Mouse (Mus musculus): ENCODE data around the gene Cym. TPM values are rescaled to one million over a fixed set of nuclear protein-coding genes. Genes with fewer than 3 reads are reported as not detected.

Cym gene
- not detected for total RNA-seq (2018; cell fraction: chromatin; rRNA removed)
- total RNA-seq (2018; cell fraction: cytosol; rRNA removed), result not detected
- total RNA-seq (2018; cell fraction: nucleus; rRNA removed), result not detected
- not detected in 3 replicates for polyA plus RNA-seq (2018)

DNA sequence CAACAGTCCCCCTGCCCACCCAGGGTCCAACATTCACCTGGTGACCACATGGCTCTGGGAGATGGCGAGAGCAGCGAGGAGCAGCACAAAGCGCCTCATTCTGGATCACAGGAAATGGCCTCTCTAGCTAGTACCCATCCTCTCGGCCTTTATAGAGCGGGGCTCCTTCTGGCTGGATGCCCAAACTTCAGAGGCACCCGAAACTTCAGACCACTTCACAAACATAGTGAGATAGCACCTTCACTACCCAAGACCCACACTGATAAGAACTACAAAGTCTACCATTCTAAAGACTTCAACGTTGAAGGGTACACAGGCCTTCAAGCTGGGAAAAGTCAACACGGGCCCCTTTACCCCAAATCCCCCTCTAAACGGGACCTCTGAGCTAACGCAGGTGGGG, at the start of gene Cym:
Gene Cym (minus strand): TSS at position 125 of the 400 bp plus-strand sequence.
- H3K4me3 ChIP-seq (ENCODE audit: inconsistent target), result no peak within 1 kb of the TSS
- no peaks in the 10 kb centered on the region for H3K79me2 ChIP-seq (ENCODE audit: inconsistent target)
- H3K27ac ChIP-seq, result no peak within 1 kb of the TSS
- H3K36me3 ChIP-seq (ENCODE audit: inconsistent target), result no peaks in the 10 kb centered on the region
- WGBS (ENCODE audit: missing documents), result 86% methylated on average over 10 of the region's 10 CpGs

- no peak overlapping the region for H3K4me3 ChIP-seq (ENCODE audit: inconsistent target)
- no peaks in the 10 kb centered on the region for H3K79me2 ChIP-seq (ENCODE audit: inconsistent target)
- no peak overlapping the region for H3K27ac ChIP-seq
- no peaks in the 10 kb centered on the region for H3K36me3 ChIP-seq (ENCODE audit: inconsistent target)
- WGBS (ENCODE audit: missing documents), result 92% methylated on average over 2 of the region's 2 CpGs
Measured at GRCm38 (mm10) chr3:107266814-107267345, 45.3 kb upstream of the Cym start.

DNA sequence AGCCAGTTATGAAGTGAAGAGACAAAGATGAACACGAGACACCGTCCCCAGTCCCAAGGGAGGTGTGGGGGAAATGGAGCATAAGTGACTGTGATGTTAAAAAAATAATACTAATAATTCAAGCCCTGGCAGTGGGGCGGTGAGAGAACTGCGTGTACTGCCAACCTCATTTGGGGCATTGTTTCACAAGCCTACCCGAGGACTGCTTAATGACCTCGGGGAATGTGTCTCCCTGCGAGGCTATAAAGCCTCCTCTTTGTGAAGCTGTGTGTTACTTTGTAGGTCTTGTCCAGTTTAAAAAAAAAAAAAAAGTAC, 40.3 kb upstream of the Cym start:
- 77% methylated on average over 7 of the region's 7 CpGs for WGBS (ENCODE audit: missing documents)
- no peak overlapping the region for H3K4me3 ChIP-seq (ENCODE audit: inconsistent target)
- H3K79me2 ChIP-seq (ENCODE audit: inconsistent target), result no peaks in the 10 kb centered on the region
- no peaks in the 10 kb centered on the region for H3K36me3 ChIP-seq (ENCODE audit: inconsistent target)
- H3K27ac ChIP-seq, result no peak overlapping the region

- Histone ChIP-seq H3K27ac (no peak overlapping the region), H3K36me3 (ENCODE audit: inconsistent target) (no peaks in the 10 kb centered on the region)
- WGBS (ENCODE audit: missing documents), result 71% methylated on average over 8 of the region's 8 CpGs
Measured at GRCm38 (mm10) chr3:107260956-107261850, 39.7 kb upstream of the Cym start.

DNA sequence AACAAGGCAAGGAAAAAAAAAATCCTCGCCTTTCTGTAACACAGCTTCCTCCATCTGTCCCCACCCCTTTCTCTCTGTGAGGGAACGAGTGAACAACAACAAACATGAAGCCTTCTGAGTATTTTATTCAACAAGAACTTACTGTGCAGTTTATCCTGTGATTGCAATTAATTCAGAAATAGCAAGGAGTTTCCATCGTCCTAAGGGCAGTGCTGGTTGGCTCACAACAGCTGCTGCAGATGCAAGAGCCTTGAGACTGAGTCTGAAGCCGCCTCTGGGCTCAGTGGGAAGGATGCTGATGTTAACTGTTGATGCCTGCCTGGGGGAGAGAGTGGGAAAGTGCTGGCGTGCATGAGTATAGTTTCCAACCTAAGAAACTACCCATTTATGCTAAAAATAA, 36.4 kb upstream of the Cym start:
- Histone ChIP-seq H3K27ac (no peak overlapping the region), H3K4me3 (ENCODE audit: inconsistent target) (no peak overlapping the region), H3K36me3 (ENCODE audit: inconsistent target) (no peaks in the 10 kb centered on the region), H3K79me2 (ENCODE audit: inconsistent target) (no peaks in the 10 kb centered on the region)
- 62% methylated on average over 5 of the region's 5 CpGs for WGBS (ENCODE audit: missing documents)

More at GRCm38 (mm10) chr3:107260956-107261850, 39.7 kb upstream of the Cym start:
- no peaks in the 10 kb centered on the region for H3K79me2 ChIP-seq (ENCODE audit: inconsistent target)
- no peak overlapping the region for H3K4me3 ChIP-seq (ENCODE audit: inconsistent target)

DNA sequence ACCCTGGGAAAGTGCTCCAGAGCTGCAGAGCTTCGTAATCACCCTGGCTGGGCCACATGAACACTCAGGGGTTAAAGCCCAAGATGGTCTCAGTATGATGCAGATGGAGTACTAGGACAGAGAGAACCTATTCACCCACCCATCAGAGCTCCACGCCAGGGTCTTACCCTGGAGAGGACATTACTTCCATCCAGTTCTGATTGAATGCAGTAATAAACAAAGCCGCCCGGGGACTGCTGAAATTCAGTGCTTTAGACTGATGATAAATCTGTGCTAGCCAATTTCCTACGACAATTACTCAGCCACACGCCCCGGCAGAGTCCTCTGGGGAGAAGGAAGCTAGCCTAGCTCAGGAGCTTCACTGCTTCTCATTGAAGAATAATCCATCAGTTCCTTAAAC, 35.2 kb upstream of the Cym start:
- Histone ChIP-seq H3K36me3 (ENCODE audit: inconsistent target) (no peaks in the 10 kb centered on the region), H3K4me3 (ENCODE audit: inconsistent target) (no peak overlapping the region), H3K79me2 (ENCODE audit: inconsistent target) (no peaks in the 10 kb centered on the region), H3K27ac (no peak overlapping the region)
- 83% methylated on average over 7 of the region's 7 CpGs for WGBS (ENCODE audit: missing documents)

DNA sequence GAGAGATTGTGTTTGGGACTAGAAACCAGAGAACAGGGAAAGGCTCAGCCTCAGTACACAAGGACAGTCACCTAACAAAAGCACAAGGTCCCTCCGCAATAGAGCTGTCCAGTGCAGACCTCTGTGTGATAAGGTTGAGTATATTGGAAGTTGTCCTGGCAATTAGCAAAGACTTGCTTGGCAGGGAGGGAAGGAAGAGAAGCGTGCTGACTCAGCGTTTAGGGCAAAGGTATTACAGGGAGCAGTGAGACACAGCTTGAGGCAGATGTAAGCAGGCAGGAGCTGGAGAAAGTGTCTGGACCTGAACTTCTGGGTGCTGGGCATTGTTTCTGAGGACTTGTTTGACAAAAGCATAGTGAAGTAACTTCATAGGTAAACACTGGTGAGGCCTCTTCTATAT, 34.5 kb upstream of the Cym start:
- Histone ChIP-seq H3K36me3 (ENCODE audit: inconsistent target) (no peaks in the 10 kb centered on the region), H3K4me3 (ENCODE audit: inconsistent target) (no peak overlapping the region), H3K79me2 (ENCODE audit: inconsistent target) (no peaks in the 10 kb centered on the region), H3K27ac (no peak overlapping the region)
- 89% methylated on average over 3 of the region's 3 CpGs for WGBS (ENCODE audit: missing documents)

DNA sequence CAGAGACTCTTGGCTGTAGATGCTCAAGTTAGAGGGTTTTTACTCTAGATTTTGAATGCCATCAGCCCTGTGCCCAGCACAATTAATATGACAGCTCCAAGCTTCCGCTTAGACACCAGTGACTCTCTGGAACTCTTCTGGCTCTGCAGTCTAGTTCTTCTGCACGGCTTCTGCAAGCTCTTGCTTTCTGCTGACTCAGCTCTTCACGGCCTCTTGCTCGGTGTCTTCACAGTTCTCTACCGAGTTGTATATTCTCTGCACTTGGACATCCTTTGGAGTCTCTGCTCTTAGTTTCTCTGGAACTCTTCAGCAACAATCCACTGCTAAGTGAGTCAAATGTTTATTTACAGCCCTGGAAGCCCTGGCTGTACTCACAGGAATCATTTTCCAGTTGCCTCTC, 32.4 kb upstream of the Cym start:
- no peaks in the 10 kb centered on the region for H3K79me2 ChIP-seq (ENCODE audit: inconsistent target)
- WGBS (ENCODE audit: missing documents), result 90% methylated on average over 4 of the region's 5 CpGs
- H3K27ac ChIP-seq, result no peak overlapping the region
- H3K36me3 ChIP-seq (ENCODE audit: inconsistent target), result no peaks in the 10 kb centered on the region
- H3K4me3 ChIP-seq (ENCODE audit: inconsistent target), result no peak overlapping the region

GRCm38 (mm10) chr3:107252035-107252434, 30.5 kb upstream of the Cym start:
- Histone ChIP-seq H3K4me3 (ENCODE audit: inconsistent target) (no peak overlapping the region), H3K79me2 (ENCODE audit: inconsistent target) (no peaks in the 10 kb centered on the region), H3K27ac (no peak overlapping the region), H3K36me3 (ENCODE audit: inconsistent target) (no peaks in the 10 kb centered on the region)
- WGBS (ENCODE audit: missing documents), result 0% methylated on average over 4 of the region's 4 CpGs

DNA sequence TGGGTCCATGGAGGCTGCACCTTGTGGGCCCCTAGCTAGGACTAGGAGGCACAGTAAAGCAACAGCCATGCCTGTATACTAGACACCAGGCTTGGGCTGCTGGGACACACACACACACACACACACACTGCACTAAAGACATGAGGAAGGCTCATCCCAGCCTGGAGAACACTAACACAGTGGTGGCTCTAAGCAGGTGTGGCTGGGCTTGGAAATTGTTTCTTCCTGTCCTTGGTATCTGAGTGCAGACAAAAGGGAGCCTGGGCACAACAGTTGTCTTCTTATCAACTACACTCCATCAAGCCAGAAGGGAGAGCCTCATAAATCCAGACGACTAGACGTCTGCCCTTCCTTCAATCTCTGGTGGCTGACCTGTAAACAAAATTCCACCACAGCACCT, 28.8 kb upstream of the Cym start:
- no peak overlapping the region for H3K27ac ChIP-seq
- H3K4me3 ChIP-seq (ENCODE audit: inconsistent target), result no peak overlapping the region
- H3K79me2 ChIP-seq (ENCODE audit: inconsistent target), result no peaks in the 10 kb centered on the region
- 48% methylated on average over 2 of the region's 2 CpGs for WGBS (ENCODE audit: missing documents)
- no peaks in the 10 kb centered on the region for H3K36me3 ChIP-seq (ENCODE audit: inconsistent target)

DNA sequence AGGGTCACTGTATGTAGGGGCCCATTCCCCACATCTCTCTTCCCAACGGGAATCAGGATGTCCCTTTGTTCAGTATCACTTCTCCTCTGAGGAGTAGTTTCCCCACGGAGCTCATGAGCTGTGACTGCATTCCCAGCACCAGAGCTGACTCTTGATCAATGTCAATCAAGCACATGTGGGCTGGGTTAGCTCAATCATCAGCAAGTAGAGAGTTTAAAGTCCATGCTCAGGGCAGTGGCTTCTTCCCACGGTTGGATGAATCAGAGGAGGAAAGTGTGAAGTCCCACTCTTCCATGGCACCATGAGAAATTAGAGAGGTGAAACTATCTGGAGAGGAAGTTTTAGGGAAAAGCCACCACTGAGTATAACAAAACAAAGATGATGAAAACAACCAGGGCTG, 27.5 kb upstream of the Cym start:
- Histone ChIP-seq H3K79me2 (ENCODE audit: inconsistent target) (no peaks in the 10 kb centered on the region), H3K4me3 (ENCODE audit: inconsistent target) (no peak overlapping the region), H3K36me3 (ENCODE audit: inconsistent target) (no peaks in the 10 kb centered on the region), H3K27ac (no peak overlapping the region)
- 62% methylated on average over 3 of the region's 3 CpGs for WGBS (ENCODE audit: missing documents)

GRCm38 (mm10) chr3:107246876-107247275, 25.3 kb upstream of the Cym start:
- Histone ChIP-seq H3K27ac (no peak overlapping the region), H3K79me2 (ENCODE audit: inconsistent target) (no peaks in the 10 kb centered on the region), H3K4me3 (ENCODE audit: inconsistent target) (no peak overlapping the region), H3K36me3 (ENCODE audit: inconsistent target) (no peaks in the 10 kb centered on the region)
- 79% methylated on average over 6 of the region's 6 CpGs for WGBS (ENCODE audit: missing documents)

DNA sequence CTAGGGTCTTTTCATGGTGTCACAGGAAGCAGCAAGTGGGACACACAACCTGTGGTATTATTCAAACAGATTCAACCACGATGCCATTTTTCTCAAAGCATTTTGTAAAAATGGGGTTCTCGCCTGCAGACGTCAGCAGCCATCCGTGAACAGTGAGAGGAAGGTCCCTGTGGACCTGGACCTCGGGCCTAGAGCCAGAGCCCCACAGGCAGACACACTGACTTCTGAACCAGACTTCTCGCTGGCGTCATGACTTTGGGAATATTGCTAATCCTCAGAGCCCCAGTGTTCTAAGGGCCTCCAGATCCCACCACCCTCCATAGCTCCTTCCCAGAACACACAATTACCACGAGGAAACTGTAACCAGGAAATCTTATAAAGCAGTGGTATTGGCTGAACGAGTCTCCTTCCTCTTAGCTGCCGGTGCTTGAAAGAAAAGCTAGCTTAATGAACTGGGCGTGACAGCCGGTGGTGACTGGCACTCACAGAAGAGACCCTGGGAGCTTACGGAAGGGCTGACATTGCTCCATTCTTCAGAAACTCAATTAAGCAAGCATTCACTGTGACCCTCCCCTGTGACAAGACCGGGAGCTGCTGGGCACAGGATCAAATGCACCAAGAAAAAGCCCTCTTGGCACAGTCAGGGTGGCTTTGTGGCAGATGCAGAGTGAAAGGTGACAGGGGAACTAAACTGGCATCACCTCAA, 20.0 kb upstream of the Cym start:
- no peaks in the 10 kb centered on the region for H3K36me3 ChIP-seq (ENCODE audit: inconsistent target)
- H3K4me3 ChIP-seq (ENCODE audit: inconsistent target), result no peak overlapping the region
- WGBS (ENCODE audit: missing documents), result 41% methylated on average over 14 of the region's 14 CpGs
- no peak overlapping the region for H3K27ac ChIP-seq
- H3K79me2 ChIP-seq (ENCODE audit: inconsistent target), result no peaks in the 10 kb centered on the region

DNA sequence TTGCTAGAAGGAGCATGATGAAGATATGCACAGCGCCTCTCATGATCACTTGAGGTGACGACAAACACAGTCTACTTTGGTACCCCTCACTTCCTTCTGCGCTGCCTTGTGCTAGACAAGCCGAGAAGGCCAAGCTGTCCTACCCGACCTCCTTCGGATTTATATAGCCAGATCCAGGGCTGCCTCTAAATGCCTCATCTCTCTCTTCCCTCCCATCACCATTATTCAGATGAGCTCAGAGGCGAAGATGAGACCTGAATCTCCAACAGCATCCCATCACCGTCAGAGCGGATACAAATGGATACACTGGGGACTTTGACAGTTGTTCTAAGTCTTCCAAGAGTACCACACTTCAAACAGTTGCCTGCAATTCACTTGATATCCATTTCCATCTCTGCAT, 18.1 kb upstream of the Cym start, which contains the start of gene Prok1:
Gene Prok1 (minus strand): TSS at position 101 of the 400 bp plus-strand sequence.
- no peaks in the 10 kb centered on the region for H3K79me2 ChIP-seq (ENCODE audit: inconsistent target)
- no peaks in the 10 kb centered on the region for H3K36me3 ChIP-seq (ENCODE audit: inconsistent target)
- H3K4me3 ChIP-seq (ENCODE audit: inconsistent target), result no peak within 1 kb of the TSS
- H3K27ac ChIP-seq, result no peak within 1 kb of the TSS
- 96% methylated on average over 8 of the region's 9 CpGs for WGBS (ENCODE audit: missing documents)

- H3K27ac ChIP-seq, result no peak overlapping the region
- H3K79me2 ChIP-seq (ENCODE audit: inconsistent target), result no peaks in the 10 kb centered on the region
- H3K36me3 ChIP-seq (ENCODE audit: inconsistent target), result no peaks in the 10 kb centered on the region
- WGBS (ENCODE audit: missing documents), result 83% methylated on average over 8 of the region's 8 CpGs
- H3K4me3 ChIP-seq (ENCODE audit: inconsistent target), result no peak overlapping the region
Measured at GRCm38 (mm10) chr3:107238471-107238980, 17.0 kb upstream of the Cym start.
